Mouse (Mus musculus) neutrophil, adult 65 days (primary cell): ENCODE data around the gene Acaa1b. TPM values are rescaled to one million over a fixed set of nuclear protein-coding genes. Genes with fewer than 3 reads are reported as not detected.

Experiments
- total RNA-seq: library from RNA; stranded (reverse); gene quantifications from 2 replicates; pipeline ENCODE4 v1.2.4, GENCODE M21; 2023

The Acaa1b gene
- 0.68 and 0.85 TPM in 2 replicates for total RNA-seq

GRCm38 (mm10) chr9:119156278-119157201 lies at the start of gene Acaa1b:
Gene Acaa1b (minus strand): TSS chr9:119157093.

GRCm38 (mm10) chr9:119158861-119159260 lies 2.0 kb upstream of the Acaa1b start, which contains the start of gene Gm47289:
Gene Gm47289 (plus strand): TSS chr9:119159161.

DNA sequence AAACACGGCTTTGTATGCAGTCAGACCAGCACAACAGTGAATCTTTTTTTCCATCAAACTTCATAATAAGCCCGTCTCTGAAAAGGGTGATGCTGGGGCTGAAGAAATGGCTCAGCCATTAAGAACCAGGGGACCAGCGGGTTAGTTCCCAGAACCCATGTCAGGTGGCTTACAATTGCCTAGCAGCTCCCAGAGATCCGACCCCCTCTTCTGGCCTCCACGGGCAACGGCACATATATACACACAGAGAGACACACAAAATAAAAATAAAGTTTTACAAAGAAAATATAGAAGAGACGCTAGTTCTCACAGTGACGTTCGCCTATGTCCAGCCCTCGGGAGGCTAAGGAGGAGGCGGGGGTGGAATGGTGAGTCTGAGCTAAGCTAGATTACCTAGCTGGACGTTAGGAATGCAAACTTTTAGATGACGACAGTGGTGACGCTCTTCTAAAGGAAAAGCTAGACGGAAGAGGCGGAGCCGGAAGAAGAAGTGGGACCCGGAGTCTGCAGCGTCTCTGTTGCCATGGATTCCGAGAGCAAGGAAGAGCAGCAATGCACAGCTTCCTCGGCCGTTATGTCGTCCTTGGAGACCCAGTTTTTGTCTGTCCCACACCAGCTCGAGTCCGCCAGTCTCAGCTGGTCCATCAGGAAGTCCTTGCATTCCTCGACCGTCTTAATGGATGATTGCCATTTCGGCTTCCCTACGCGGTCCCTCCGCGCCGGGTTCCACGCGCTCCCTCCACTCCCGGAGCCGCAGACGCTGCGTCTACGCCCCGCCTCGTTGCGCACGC lies 54.7 kb downstream of the Acaa1b start, which contains the start of gene Dlec1:
TSS of gene Dlec1 (plus strand) at position 487 of the 791 bp plus-strand sequence.

Other genes starting within 250 kb of the Acaa1b start
- gene Ctdspl, start 230.6 kb downstream of the Acaa1b start, total RNA-seq, result 18.1 and 27.4 TPM in 2 replicates
- 30.2 and 54.2 TPM in 2 replicates for gene Vill, start 104.3 kb downstream of the Acaa1b start, total RNA-seq
- gene Plcd1, start 63.6 kb downstream of the Acaa1b start, total RNA-seq, result 0.73 and 1.2 TPM in 2 replicates
- 0.43 TPM in 1 of 2 replicates, not detected in the other for gene Dlec1, start 54.6 kb downstream of the Acaa1b start, total RNA-seq
- not detected in 2 replicates for gene Gm47289, start 2.1 kb upstream of the Acaa1b start, total RNA-seq
- gene Slc22a13, start 52.0 kb upstream of the Acaa1b start, total RNA-seq, result not detected in 2 replicates
- gene Oxsr1, start 165.3 kb upstream of the Acaa1b start, total RNA-seq, result 21.8 and 27.9 TPM in 2 replicates
- gene Acaa1a, start 182.6 kb upstream of the Acaa1b start, total RNA-seq, result 43.2 and 61.0 TPM in 2 replicates
- 99.5 and 123 TPM in 2 replicates for gene Myd88, start 184.3 kb upstream of the Acaa1b start, total RNA-seq
- 0.98 and 1.1 TPM in 2 replicates for gene Xylb, start 200.3 kb upstream of the Acaa1b start, total RNA-seq
- not detected in 2 replicates for gene Slc22a14, start 208.5 kb upstream of the Acaa1b start, total RNA-seq
- gene Acvr2b, start 245.0 kb upstream of the Acaa1b start, total RNA-seq, result 0.86 and 1.1 TPM in 2 replicates